Mouse (Mus musculus) liver, embryonic 14.5 days (tissue): ENCODE measurements around the gene Krt20. TPM values are rescaled to one million over a fixed set of nuclear protein-coding genes. Genes with fewer than 3 reads are reported as not detected.
A peak's percentile ranks its signal among the peaks of the same experiment; 100 is the strongest.

Experiments
- ATAC-seq: fragments of 200-750 bp; cut with Nextera tagmentation; 2 replicates; pipeline ENCODE4 v1.8.0; 2017; ENCODE audit warnings: moderate number of reproducible peaks, mild to moderate bottlenecking, moderate library complexity; ENCODE audit not compliant: insufficient read depth
- DNase-seq, 3 experiments: peaks; one replicate each; pipeline ENCODE4 v3.0.0-alpha.2; 2012 to 2013; ENCODE audit warnings: low read depth in 3 of 3, low spot score in 3 of 3
- H3K27ac ChIP-seq: fragments of 300-500 bp; sonication (generic); 2 replicates; pipeline ENCODE4 v1.5.1; 2014; ENCODE audit warnings: moderate library complexity, mild to moderate bottlenecking, control low read depth, inconsistent platforms
- H3K27me3 ChIP-seq: fragments of 300-500 bp; sonication (generic); 2 replicates; pipeline ENCODE4 v1.6.1; 2014; ENCODE audit warnings: mild to moderate bottlenecking, low read length, moderate library complexity; ENCODE audit not compliant: control insufficient read depth, insufficient read depth
- H3K36me3 ChIP-seq: fragments of 300-500 bp; sonication (generic); replicated peaks from 2 replicates; pipeline ENCODE4 v1.6.1; 2014; ENCODE audit warnings: low read depth; ENCODE audit not compliant: control insufficient read depth, insufficient read depth
- H3K4me1 ChIP-seq, 2 experiments: fragments of 200-500 bp in 1 of 2; fragments of 300-500 bp in 1 of 2; sonication (generic) in 1 of 2; replicated peaks; 2 replicates each; pipeline ENCODE4 v1.6.1; 2012 to 2014; ENCODE audit warnings: antibody characterized with exemption in 1 of 2, inconsistent platforms in 1 of 2, low read length in 1 of 2; ENCODE audit not compliant: control insufficient read depth in 2 of 2, insufficient read depth in 2 of 2
- H3K4me2 ChIP-seq: fragments of 300-500 bp; sonication (generic); 2 replicates; pipeline ENCODE4 v1.6.1; 2014; ENCODE audit warnings: low read depth, mild to moderate bottlenecking, control low read depth, moderate library complexity
- H3K4me3 ChIP-seq, 2 experiments: fragments of 200-500 bp in 1 of 2; fragments of 300-500 bp in 1 of 2; sonication (generic) in 1 of 2; 2 replicates each; pipeline ENCODE4 v1.5.1; 2012 to 2014; ENCODE audit warnings: low read depth in 2 of 2, low read length in 2 of 2, mild to moderate bottlenecking in 2 of 2, control low read depth in 1 of 2, inconsistent platforms in 1 of 2, moderate library complexity in 1 of 2; ENCODE audit not compliant: insufficient read depth in 1 of 2
- H3K9ac ChIP-seq: fragments of 300-500 bp; sonication (generic); replicated peaks from 2 replicates; pipeline ENCODE4 v1.6.1; 2014; ENCODE audit warnings: mild to moderate bottlenecking, control low read depth, moderate library complexity
- H3K9me3 ChIP-seq: fragments of 300-500 bp; sonication (generic); 2 replicates; pipeline ENCODE4 v1.6.1; 2016; ENCODE audit warnings: low read length, mixed read lengths; ENCODE audit not compliant: control insufficient read depth
- CTCF ChIP-seq: IDR thresholded peaks from 2 replicates; pipeline ENCODE4 v1.5.1; 2016; ENCODE audit warnings: antibody characterized with exemption, low read depth, control low read depth
- EP300 ChIP-seq: IDR thresholded peaks from 2 replicates; pipeline ENCODE4 v1.6.1; 2016; ENCODE audit warnings: antibody characterized with exemption, low read depth
- WGBS: fragments of 180-500 bp; shearing (Covaris S2); extraction: QIAGEN DNeasy Blood & Tissue Kit; methylation state at CpG from one replicate; pipeline ENCODE4 v1.1.7; 2014; ENCODE audit not compliant: insufficient replicate concordance; 5-methylcytosine and 5-hydroxymethylcytosine counted together
- polyA plus RNA-seq, 2 experiments: library from polyadenylated mRNA; depleted of rRNA in 1 of 2; stranded (reverse) in 1 of 2; unstranded in 1 of 2; fragments of >200 nt; fragmentation: Nextera tagmentation in 1 of 2; extraction: Ambion mirVana in 1 of 2; gene quantifications; 2 replicates each; pipeline versions ENCODE4 v1.2.1 to v1.2.3; 2012 to 2014

Gene Krt20
- polyA plus RNA-seq, 2 experiments, result 15.2 to 20.0 TPM

GRCm38 (mm10) chr11:99420586-99420985 is 17.4 kb downstream of the Krt20 start:
- TF ChIP-seq EP300 (no peak), CTCF (no peak)
- ATAC-seq, result no peak
- no peak overlapping the region for H3K4me3 ChIP-seq

DNA sequence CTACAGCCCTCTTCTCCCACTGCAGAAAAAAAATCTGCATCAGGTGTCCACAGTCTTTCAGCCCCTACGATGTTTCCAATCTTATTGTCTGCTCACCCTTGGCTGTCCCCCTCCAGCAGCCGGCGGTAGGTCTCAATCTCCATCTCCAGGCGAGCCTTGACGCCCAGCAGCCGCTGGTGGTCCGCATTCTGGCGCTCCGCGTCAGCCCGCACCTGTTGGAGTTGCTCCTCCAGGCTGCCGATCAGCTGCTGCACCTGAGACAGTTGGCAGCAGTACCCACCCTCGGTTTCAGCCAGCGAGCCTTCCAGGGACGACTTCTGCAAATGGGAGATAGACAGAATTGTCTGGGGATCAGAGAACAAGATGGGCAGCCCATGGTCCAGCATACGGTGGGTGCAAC is 20.1 kb downstream of the Krt20 start:
- no peak overlapping the region for H3K4me3 ChIP-seq
- no peak overlapping the region for H3K27ac ChIP-seq
- no peaks in the 10 kb centered on the region for H3K27me3 ChIP-seq
- TF ChIP-seq CTCF (no peak), EP300 (no peak)
- no peaks in the 10 kb centered on the region for H3K9me3 ChIP-seq
- ATAC-seq (no peak), DNase-seq (no peak)
- H3K4me1 ChIP-seq, result no peaks in the 10 kb centered on the region
- WGBS, result 61% methylated on average over 16 of the region's 16 CpGs
- no peak overlapping the region for H3K9ac ChIP-seq
- no peak overlapping the region for H3K4me2 ChIP-seq
- H3K36me3 ChIP-seq, result no peaks in the 10 kb centered on the region

More at GRCm38 (mm10) chr11:99420586-99420985, 17.4 kb downstream of the Krt20 start:
- H3K4me2 ChIP-seq, result no peak overlapping the region
- no peaks in the 10 kb centered on the region for H3K36me3 ChIP-seq
- no peaks in the 10 kb centered on the region for H3K9me3 ChIP-seq
- H3K27ac ChIP-seq, result no peak overlapping the region
- H3K4me1 ChIP-seq, result no peaks in the 10 kb centered on the region
- no peak overlapping the region for H3K9ac ChIP-seq
- DNase-seq, result no peak
- H3K27me3 ChIP-seq, result no peaks in the 10 kb centered on the region
- WGBS, result 24% methylated on average over 10 of the region's 10 CpGs

- TF ChIP-seq CTCF (no peak), EP300 (no peak)
- Histone ChIP-seq H3K36me3 (no peaks in the 10 kb centered on the region), H3K27ac (no peak overlapping the region), H3K27me3 (no peaks in the 10 kb centered on the region), H3K4me3 (no peak overlapping the region), H3K4me2 (no peak overlapping the region), H3K9ac (no peak overlapping the region), H3K4me1 (no peaks in the 10 kb centered on the region), H3K9me3 (no peaks in the 10 kb centered on the region)
- DNase-seq (no peak), ATAC-seq (no peak)
- WGBS, result 68% methylated on average over 13 of the region's 13 CpGs
These were observed 21.0 kb downstream of the Krt20 start for GRCm38 (mm10) chr11:99416902-99417301.

- H3K4me2 ChIP-seq, result no peak overlapping the region
- ATAC-seq (no peak), DNase-seq (no peak)
- H3K9me3 ChIP-seq, result no peaks in the 10 kb centered on the region
- TF ChIP-seq CTCF (no peak), EP300 (no peak)
- H3K4me1 ChIP-seq, result no peaks in the 10 kb centered on the region
- 72% methylated on average over 13 of the region's 13 CpGs for WGBS
- H3K9ac ChIP-seq, result no peak overlapping the region
- H3K4me3 ChIP-seq, result no peak overlapping the region
- H3K27ac ChIP-seq, result no peak overlapping the region
- no peaks in the 10 kb centered on the region for H3K36me3 ChIP-seq
- H3K27me3 ChIP-seq, result no peaks in the 10 kb centered on the region
These were observed 23.3 kb downstream of the Krt20 start for GRCm38 (mm10) chr11:99414463-99415147.

- no peaks in the 10 kb centered on the region for H3K36me3 ChIP-seq
- TF ChIP-seq CTCF (peak; percentile 53; the same call in 1 of the 2 replicates), EP300 (no peak)
- H3K9ac ChIP-seq, result no peak overlapping the region
- no peaks in the 10 kb centered on the region for H3K27me3 ChIP-seq
- DNase-seq (peak in 2 of 3 experiments; percentile 1 to 2), ATAC-seq (no peak)
- H3K27ac ChIP-seq, result no peak overlapping the region
- H3K4me3 ChIP-seq, result no peak overlapping the region
- H3K4me2 ChIP-seq, result no peak overlapping the region
- no peaks in the 10 kb centered on the region for H3K9me3 ChIP-seq
- 18% methylated on average over 6 of the region's 6 CpGs for WGBS
- H3K4me1 ChIP-seq, result no peaks in the 10 kb centered on the region
These were observed 24.7 kb downstream of the Krt20 start for GRCm38 (mm10) chr11:99413247-99413646.
